Mouse (Mus musculus) fibroblast of lung, adult 2 months (primary cell): ENCODE measurements around the gene Gm4907.
"Not testable (repeated sequence)": the region's sequence is repeated elsewhere in the genome, so short reads cannot be mapped to it uniquely, and the experiment has no call there.

ENCODE experiments used
- DNase-seq: peaks from one replicate; pipeline ENCODE4 v3.0.0-alpha.2; 2011; ENCODE audit warnings: low read depth

Gm4907 gene

DNA sequence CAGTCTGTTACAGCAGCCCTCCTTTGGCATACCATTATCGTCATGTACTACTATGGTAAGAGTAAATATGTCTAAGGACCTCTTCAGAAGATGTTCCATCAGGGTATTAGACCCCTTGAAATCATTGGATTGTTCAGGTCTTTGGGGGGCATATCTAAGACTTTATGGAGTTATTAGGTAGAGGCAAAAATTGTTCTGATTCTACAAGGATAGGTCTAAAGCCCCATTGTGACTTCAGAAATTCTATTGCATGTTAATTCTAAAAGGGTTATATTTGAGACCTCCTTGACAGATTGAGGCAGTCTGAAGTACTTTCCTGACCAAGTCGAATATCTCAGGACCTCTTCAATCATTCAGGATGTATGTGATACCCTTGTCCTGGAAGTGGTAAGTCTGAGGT lies at the start of gene Gm4907:
Gene Gm4907 (plus strand): TSS at position 301 of the 400 bp plus-strand sequence.
- DNase-seq, result not testable (repeated sequence)

DNA sequence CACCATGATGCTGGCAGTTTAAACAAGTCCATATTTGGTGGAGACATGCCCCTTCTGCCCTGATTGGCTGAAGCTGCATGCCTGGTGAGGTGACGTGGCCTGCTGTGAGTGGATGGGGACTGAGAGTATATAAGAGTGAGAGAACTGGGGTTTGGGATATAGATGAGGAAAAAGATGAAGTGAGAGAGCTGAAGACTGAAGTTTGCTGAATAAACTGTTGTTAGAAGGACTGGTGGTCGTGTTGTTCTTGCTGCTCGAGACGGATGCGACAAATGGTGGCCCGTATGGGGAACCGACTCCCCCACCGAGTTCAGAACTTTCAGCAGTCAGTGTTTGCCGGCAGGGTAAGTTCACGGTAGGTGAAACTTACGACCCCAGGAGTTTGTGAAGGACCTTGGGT lies 48.6 kb upstream of the Gm4907 start:
- not testable (repeated sequence) for DNase-seq

DNA sequence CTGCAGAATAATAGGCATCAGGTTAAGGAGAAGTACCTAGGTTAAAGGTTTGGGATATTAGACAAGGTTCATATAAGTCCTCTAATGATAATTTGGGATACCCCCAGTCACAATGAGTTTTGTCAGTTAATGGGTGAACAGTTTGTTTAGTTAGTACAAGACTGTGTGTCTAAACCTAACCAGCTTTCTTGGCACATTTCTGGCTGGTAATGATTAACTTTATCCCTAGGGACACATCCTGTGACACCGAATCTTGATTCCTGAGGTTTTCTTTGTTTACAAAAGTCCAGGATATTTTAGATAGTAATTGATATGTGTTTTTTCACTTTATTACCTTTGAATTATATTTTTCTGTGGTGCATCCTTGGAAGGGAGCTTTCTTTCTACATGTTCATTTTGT lies 41.4 kb upstream of the Gm4907 start:
- DNase-seq, result no peak

DNA sequence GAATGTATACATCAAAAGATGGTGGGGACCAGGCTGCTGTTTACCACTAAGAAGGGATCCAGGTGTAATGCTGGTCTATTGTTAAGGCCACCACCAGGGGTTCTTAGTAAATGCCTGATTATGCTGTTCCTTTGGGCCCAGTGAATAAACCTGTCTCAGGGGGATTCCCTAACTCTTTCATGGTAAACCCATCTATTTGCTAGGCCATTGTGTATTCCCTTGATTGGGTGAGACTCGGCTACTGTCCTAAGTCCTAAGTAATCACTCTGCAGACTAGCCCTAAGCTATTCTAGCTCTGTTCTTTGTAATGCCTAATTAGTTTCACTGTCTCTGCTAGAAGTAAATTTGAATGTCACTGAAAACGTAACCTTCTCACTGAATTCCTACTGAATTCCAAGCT lies 71.8 kb downstream of the Gm4907 start:
- DNase-seq, result no peak
